Mouse (Mus musculus) C2C12 (cell line): ENCODE data around the gene Mrgprf. TPM values are rescaled to one million over a fixed set of nuclear protein-coding genes. Genes with fewer than 3 reads are reported as not detected.

Source experiments
- H3K27me3 ChIP-seq: one replicate; pipeline ENCODE4 v1.6.1; 2011; ENCODE audit not compliant: control insufficient read depth, insufficient read depth, insufficient read length
- H3K36me3 ChIP-seq: one replicate; pipeline ENCODE4 v1.6.1; 2011; ENCODE audit not compliant: control insufficient read depth, insufficient read depth
- H3K4me3 ChIP-seq: one replicate; pipeline ENCODE4 v1.5.1; 2011; ENCODE audit warnings: mild to moderate bottlenecking, control low read depth; ENCODE audit not compliant: poor library complexity, insufficient read depth, severe bottlenecking
- H3K79me2 ChIP-seq: one replicate; pipeline ENCODE4 v1.6.1; 2011; ENCODE audit not compliant: control insufficient read depth, insufficient read depth
- H3K79me3 ChIP-seq: one replicate; pipeline ENCODE4 v1.6.1; 2011; ENCODE audit warnings: low read depth, control low read depth
- H3ac ChIP-seq: one replicate; pipeline ENCODE3; 2011; ENCODE audit warnings: low read depth; ENCODE audit not compliant: control insufficient read depth, insufficient read length
- CEBPB ChIP-seq: IDR thresholded peaks from one replicate; pipeline ENCODE4 v1.6.1; 2011; ENCODE audit warnings: low read depth, mild to moderate bottlenecking, control low read depth, moderate library complexity
- CTCF ChIP-seq: IDR thresholded peaks from one replicate; pipeline ENCODE4 v1.5.1; 2011; ENCODE audit not compliant: control insufficient read depth, insufficient read depth, insufficient read length
- FOSL1 ChIP-seq: IDR thresholded peaks from one replicate; pipeline ENCODE4 v1.8.0; 2011; ENCODE audit warnings: mild to moderate bottlenecking, low read length; ENCODE audit not compliant: poor library complexity, insufficient read depth, severe bottlenecking
- MAX ChIP-seq: IDR thresholded peaks from one replicate; pipeline ENCODE4 v1.6.1; 2011; ENCODE audit warnings: mild to moderate bottlenecking, control low read depth
- MYOD1 ChIP-seq: IDR thresholded peaks from one replicate; pipeline ENCODE4 v1.6.1; 2011; ENCODE audit warnings: low read depth; ENCODE audit not compliant: control insufficient read depth, insufficient read length
- MYOG ChIP-seq: IDR thresholded peaks from one replicate; pipeline ENCODE4 v1.6.1; 2011; ENCODE audit not compliant: control insufficient read depth, insufficient read length; ENCODE audit errors: extremely low read depth
- USF1 ChIP-seq: IDR thresholded peaks from one replicate; pipeline ENCODE4 v1.6.1; 2011; ENCODE audit warnings: low read depth, mild to moderate bottlenecking, control low read depth, moderate library complexity
- polyA plus RNA-seq: library from polyadenylated mRNA; unstranded; fragments of >200 nt; fragmentation: generic; extraction: Trizol; gene quantifications from one replicate; pipeline ENCODE4 v1.2.1, GENCODE M21; 2012; ENCODE audit warnings: missing spikeins

Gene Mrgprf
- polyA plus RNA-seq, 1 experiment: 0.88 TPM

DNA sequence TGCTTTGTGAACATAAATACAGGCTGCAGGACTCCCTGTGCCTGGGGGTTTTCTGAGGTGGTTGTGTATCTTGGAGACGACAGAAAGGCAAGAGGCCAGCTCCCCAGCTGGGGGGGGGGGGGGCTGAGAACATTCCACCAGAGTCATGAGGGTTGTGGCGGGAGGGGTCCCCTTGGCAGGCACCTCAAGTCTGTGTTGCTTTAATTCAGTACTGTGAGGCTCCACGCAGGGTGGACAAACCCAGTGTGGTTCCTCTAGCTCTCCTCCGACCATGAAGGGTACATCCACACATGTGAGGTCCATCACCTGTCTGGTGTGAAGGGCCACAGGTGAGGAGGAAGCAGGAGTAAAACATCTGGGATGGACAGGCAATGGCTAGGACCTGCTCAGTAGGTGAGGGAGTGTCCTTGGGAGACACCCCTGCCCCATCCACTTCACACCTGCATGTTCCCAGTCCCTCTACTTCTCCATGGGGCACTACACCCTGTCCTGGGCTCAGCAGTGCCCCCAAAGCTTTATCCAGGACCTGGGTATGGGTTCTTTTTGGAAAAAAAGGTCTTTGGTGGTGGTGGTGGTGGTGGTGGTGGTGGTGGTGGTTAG, 33.9 kb downstream of the Mrgprf start:
- H3K79me2 ChIP-seq: no peaks in the 10 kb centered on the region
- H3K27me3 ChIP-seq: no peaks in the 10 kb centered on the region
- H3K4me3 ChIP-seq: no peak overlapping the region
- no peaks in the 10 kb centered on the region for H3K36me3 ChIP-seq
- no peaks in the 10 kb centered on the region for H3K79me3 ChIP-seq
- TF ChIP-seq CTCF: no peak
- TF ChIP-seq MAX: no peak
- TF ChIP-seq CEBPB: no peak
- no peak for TF ChIP-seq USF1
- TF ChIP-seq FOSL1: no peak
- TF ChIP-seq MYOG: no peak
- no peak for TF ChIP-seq MYOD1
- H3ac ChIP-seq: no peak overlapping the region

DNA sequence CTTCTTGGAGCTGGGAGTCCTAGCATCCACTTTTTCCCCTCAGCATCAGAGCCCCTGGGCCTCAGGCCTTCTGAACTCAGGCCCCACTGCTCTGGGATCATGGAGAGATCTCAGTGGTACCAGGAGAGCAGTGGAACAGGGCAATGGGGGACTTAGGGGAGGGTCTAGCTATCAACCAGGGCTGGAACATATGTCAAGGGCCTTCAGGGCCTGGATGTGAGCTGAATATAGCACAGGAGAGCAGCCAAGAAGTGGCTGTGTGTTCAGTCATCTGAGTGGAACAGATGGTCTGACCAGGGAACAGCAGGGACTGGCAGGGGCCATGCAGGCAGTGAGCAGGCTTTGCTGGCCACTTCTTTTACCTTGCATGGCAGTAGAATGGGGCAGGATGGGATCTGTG, 34.6 kb downstream of the Mrgprf start:
- no peaks in the 10 kb centered on the region for H3K79me3 ChIP-seq
- H3K4me3 ChIP-seq: no peak overlapping the region
- no peaks in the 10 kb centered on the region for H3K79me2 ChIP-seq
- TF ChIP-seq USF1: no peak
- no peak for TF ChIP-seq CEBPB
- no peak for TF ChIP-seq CTCF
- no peak for TF ChIP-seq FOSL1
- TF ChIP-seq MYOD1: no peak
- TF ChIP-seq MAX: no peak
- no peak for TF ChIP-seq MYOG
- H3ac ChIP-seq: no peak overlapping the region
- H3K36me3 ChIP-seq: no peaks in the 10 kb centered on the region
- H3K27me3 ChIP-seq: no peaks in the 10 kb centered on the region

- no peaks in the 10 kb centered on the region for H3K27me3 ChIP-seq
- H3ac ChIP-seq: no peak overlapping the region
- no peak for TF ChIP-seq MAX
- no peak for TF ChIP-seq MYOG
- no peak for TF ChIP-seq FOSL1
- no peak for TF ChIP-seq USF1
- no peak for TF ChIP-seq CEBPB
- no peak for TF ChIP-seq MYOD1
- no peak for TF ChIP-seq CTCF
- H3K4me3 ChIP-seq: no peak overlapping the region
- H3K79me3 ChIP-seq: no peaks in the 10 kb centered on the region
- H3K79me2 ChIP-seq: no peaks in the 10 kb centered on the region
- H3K36me3 ChIP-seq: no peaks in the 10 kb centered on the region
Measured at GRCm38 (mm10) chr7:145335616-145336332, 35.1 kb downstream of the Mrgprf start.

DNA sequence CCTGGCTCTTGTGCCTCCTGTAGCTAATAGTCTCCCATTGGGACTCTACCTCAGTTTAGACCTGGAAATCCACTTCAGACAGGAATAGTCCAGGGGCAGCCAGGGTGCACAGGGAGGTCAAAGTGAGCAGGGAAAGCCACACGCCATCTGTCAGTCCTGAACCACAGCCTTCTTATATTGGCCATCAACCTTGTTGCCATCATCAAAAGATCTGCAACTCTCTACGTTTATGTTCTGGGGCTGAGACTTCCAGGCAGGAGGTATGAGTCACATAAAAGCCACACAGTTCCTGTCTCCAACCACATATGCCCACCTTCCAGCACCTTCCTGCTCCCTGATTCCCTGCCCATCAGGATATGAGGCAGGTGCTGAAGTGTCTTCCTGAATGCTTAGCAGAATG, 37.3 kb downstream of the Mrgprf start:
- Histone ChIP-seq H3K79me2 (no peaks in the 10 kb centered on the region), H3K79me3 (no peaks in the 10 kb centered on the region), H3K27me3 (no peaks in the 10 kb centered on the region), H3K4me3 (no peak overlapping the region), H3K36me3 (no peaks in the 10 kb centered on the region), H3ac (no peak overlapping the region)
- TF ChIP-seq MYOD1 (no peak), MYOG (no peak), CEBPB (no peak), CTCF (no peak), FOSL1 (no peak), USF1 (no peak), MAX (no peak)

GRCm38 (mm10) chr7:145340248-145340904, 39.7 kb downstream of the Mrgprf start:
- no peak overlapping the region for H3K4me3 ChIP-seq
- H3K79me3 ChIP-seq: no peaks in the 10 kb centered on the region
- no peaks in the 10 kb centered on the region for H3K27me3 ChIP-seq
- no peak overlapping the region for H3ac ChIP-seq
- no peak for TF ChIP-seq CEBPB
- no peak for TF ChIP-seq MYOD1
- TF ChIP-seq USF1: no peak
- no peak for TF ChIP-seq CTCF
- TF ChIP-seq FOSL1: no peak
- TF ChIP-seq MAX: no peak
- TF ChIP-seq MYOG: no peak
- H3K36me3 ChIP-seq: no peaks in the 10 kb centered on the region
- H3K79me2 ChIP-seq: no peaks in the 10 kb centered on the region

Other genes starting within 250 kb of the Mrgprf start
- gene 1810010D01Rik, start 92.7 kb upstream of the Mrgprf start, polyA plus RNA-seq: not detected
- gene Tpcn2, start 16.8 kb upstream of the Mrgprf start, polyA plus RNA-seq: 5.2 TPM
- not detected for gene Mrgprd, start 14.0 kb downstream of the Mrgprf start, polyA plus RNA-seq